9 mouse cellular contexts compared by ENCODE assay signal in genomic region chr17:86337076-86337475, GRCm38 (mm10).
A peak's percentile ranks its signal among the peaks of the same experiment; 100 is the strongest.
DNase-seq lines count a peak whose midpoint lies in the region; ATAC-seq lines count a peak whose summit lies in the region.
"Had no signal": no experiment of that assay in that cellular context is flagged by ENCODE, and none has a peak within 500 bp of the region (broad histone marks: within the 10 kb centered on the region; RNA-seq: fewer than 3 reads in every experiment).

No protein-coding gene starts in this region.

- peaks cover 21% of the 10 kb centered on the region for H3K4me1 ChIP-seq in heart, embryonic 16.5 days (ENCODE audit: control insufficient read depth, insufficient read depth, low read length)
- H3K4me1 ChIP-seq in hindbrain, embryonic 10.5 days (replicated peaks), result peaks cover 9% of the 10 kb centered on the region
- H3K4me1 ChIP-seq: hindbrain, embryonic 13.5 days had no signal

- no peaks in the 10 kb centered on the region for H3K9me3 ChIP-seq in heart, embryonic 16.5 days (replicated peaks; ENCODE audit: control insufficient read depth, low read length)
- no peaks in the 10 kb centered on the region for H3K9me3 ChIP-seq in hindbrain, embryonic 10.5 days
- H3K9me3 ChIP-seq: hindbrain, embryonic 13.5 days had no signal

- ATAC-seq in heart, embryonic 16.5 days (replicated peaks; ENCODE audit: extremely low read depth, insufficient read depth, low FRiP score), result 0 out of 2 replicates have a peak, but pooled peaks have one; percentile 10

- peak overlapping the region; percentile 12; the same call in 1 of the 2 replicates for H3K27ac ChIP-seq in heart, embryonic 16.5 days (ENCODE audit: low read length)
- no peak overlapping the region for H3K27ac ChIP-seq in hindbrain, embryonic 10.5 days
- H3K27ac ChIP-seq: hindbrain, embryonic 13.5 days had no signal

- no peak overlapping the region for H3K9ac ChIP-seq in heart, embryonic 16.5 days (ENCODE audit: low read length)
- H3K9ac ChIP-seq: hindbrain, embryonic 13.5 days had no signal

- H3K36me3 ChIP-seq in heart, embryonic 16.5 days (ENCODE audit: control insufficient read depth, insufficient read depth), result no peaks in the 10 kb centered on the region
- H3K36me3 ChIP-seq in hindbrain, embryonic 10.5 days, result no peaks in the 10 kb centered on the region
- H3K36me3 ChIP-seq: hindbrain, embryonic 13.5 days had no signal

- WGBS in heart, embryonic 16.5 days, result 61% methylated on average over 3 of the region's 3 CpGs
- WGBS in hindbrain, embryonic 10.5 days, result 75% methylated on average over 3 of the region's 3 CpGs

- H3K4me3 ChIP-seq in heart, embryonic 16.5 days (ENCODE audit: low read length), result no peak overlapping the region
- H3K4me3 ChIP-seq in hindbrain, embryonic 10.5 days, result no peak overlapping the region
- H3K4me3 ChIP-seq: hindbrain, embryonic 13.5 days had no signal

- H3K4me2 ChIP-seq in heart, embryonic 16.5 days (ENCODE audit: low read depth, low read length), result no peak overlapping the region
- H3K4me2 ChIP-seq: hindbrain, embryonic 13.5 days had no signal

- DNase-seq in kidney, adult 11 months, result peak; percentile 58
- DNase-seq in kidney, postnatal 4 days, result no peak
- peak; percentile 64 for DNase-seq in lung, postnatal 10 days
- peak; percentile 10 to 18 for DNase-seq in thymus, postnatal 10 days (ENCODE audit: low spot score in 2 of 2)
- DNase-seq in urinary bladder, postnatal 10 days (ENCODE audit: low spot score), result no peak
- DNase-seq in frontal cortex, postnatal 14 days (ENCODE audit: low spot score in 2 of 2), result no peak
- no peak for DNase-seq in hindbrain, embryonic 10.5 days (ENCODE audit: low spot score)

- no peaks in the 10 kb centered on the region for H3K27me3 ChIP-seq in heart, embryonic 16.5 days (ENCODE audit: control insufficient read depth, insufficient read depth, low read length)
- H3K27me3 ChIP-seq in hindbrain, embryonic 10.5 days (ENCODE audit: insufficient read depth, poor library complexity, severe bottlenecking), result no peaks in the 10 kb centered on the region
- H3K27me3 ChIP-seq: hindbrain, embryonic 13.5 days had no signal

Comparison
In these comparisons a context has a peak if more than half of its experiments do, and no peak if none do; other contexts are left out.
1. DNase-seq: peak in kidney, adult 11 months (single experiment), lung, postnatal 10 days (single experiment) and thymus, postnatal 10 days (2 of 2); none in kidney, postnatal 4 days (0 of 2), urinary bladder, postnatal 10 days (single experiment), frontal cortex, postnatal 14 days (0 of 2) and hindbrain, embryonic 10.5 days (single experiment).